Mouse (Mus musculus) embryonic facial prominence, embryonic 14.5 days (tissue): Measurements from ENCODE around the gene Crybb2. TPM values are rescaled to one million over a fixed set of nuclear protein-coding genes. Genes with fewer than 3 reads are reported as not detected.

Source experiments
- ATAC-seq: fragments of 200-750 bp; cut with Nextera tagmentation; 2 replicates; pipeline ENCODE4 v1.8.0; 2017; ENCODE audit warnings: low read depth, moderate number of reproducible peaks, moderate TSS enrichment
- DNase-seq: peaks from one replicate; pipeline ENCODE4 v3.0.0-alpha.2; 2015; ENCODE audit warnings: low spot score
- H3K27ac ChIP-seq: fragments of 300-500 bp; sonication (generic); replicated peaks from 2 replicates; pipeline ENCODE4 v1.5.1; 2014; ENCODE audit warnings: low read depth, mild to moderate bottlenecking, low read length, moderate library complexity
- H3K27me3 ChIP-seq: fragments of 300-500 bp; sonication (generic); replicated peaks from 2 replicates; pipeline ENCODE4 v1.6.1; 2014; ENCODE audit warnings: low read length; ENCODE audit not compliant: control insufficient read depth, insufficient read depth
- H3K36me3 ChIP-seq: fragments of 300-500 bp; sonication (generic); 2 replicates; pipeline ENCODE4 v1.6.1; 2014; ENCODE audit warnings: low read length, mixed read lengths; ENCODE audit not compliant: control insufficient read depth, insufficient read depth
- H3K4me1 ChIP-seq: fragments of 300-500 bp; sonication (generic); 2 replicates; pipeline ENCODE4 v1.6.1; 2014; ENCODE audit warnings: antibody characterized with exemption, low read length; ENCODE audit not compliant: control insufficient read depth, insufficient read depth
- H3K4me2 ChIP-seq: fragments of 300-500 bp; sonication (generic); 2 replicates; pipeline ENCODE4 v1.6.1; 2014; ENCODE audit warnings: low read depth, mild to moderate bottlenecking, low read length, moderate library complexity, mixed read lengths
- H3K4me3 ChIP-seq: fragments of 300-500 bp; sonication (generic); 2 replicates; pipeline ENCODE4 v1.5.1; 2014; ENCODE audit warnings: low read depth, mild to moderate bottlenecking, low read length
- H3K9ac ChIP-seq: fragments of 300-500 bp; sonication (generic); 2 replicates; pipeline ENCODE4 v1.6.1; 2014; ENCODE audit warnings: low read depth, mild to moderate bottlenecking, low read length, moderate library complexity, mixed read lengths
- H3K9me3 ChIP-seq: fragments of 300-500 bp; sonication (generic); 2 replicates; pipeline ENCODE4 v1.6.1; 2016; ENCODE audit warnings: low read length; ENCODE audit not compliant: control insufficient read depth
- WGBS: fragments of 180-500 bp; shearing (Covaris S2); extraction: QIAGEN DNeasy Blood & Tissue Kit; methylation state at CpG from one replicate; pipeline ENCODE4 v1.1.7; 2014; 5-methylcytosine and 5-hydroxymethylcytosine counted together
- polyA plus RNA-seq: library from polyadenylated mRNA; unstranded; fragments of >200 nt; fragmentation: Nextera tagmentation; extraction: Ambion mirVana; gene quantifications from 2 replicates; pipeline ENCODE4 v1.2.1, GENCODE M21; 2014

Crybb2 gene
- polyA plus RNA-seq, 1 experiment from 2014 or later, result not detected

DNA sequence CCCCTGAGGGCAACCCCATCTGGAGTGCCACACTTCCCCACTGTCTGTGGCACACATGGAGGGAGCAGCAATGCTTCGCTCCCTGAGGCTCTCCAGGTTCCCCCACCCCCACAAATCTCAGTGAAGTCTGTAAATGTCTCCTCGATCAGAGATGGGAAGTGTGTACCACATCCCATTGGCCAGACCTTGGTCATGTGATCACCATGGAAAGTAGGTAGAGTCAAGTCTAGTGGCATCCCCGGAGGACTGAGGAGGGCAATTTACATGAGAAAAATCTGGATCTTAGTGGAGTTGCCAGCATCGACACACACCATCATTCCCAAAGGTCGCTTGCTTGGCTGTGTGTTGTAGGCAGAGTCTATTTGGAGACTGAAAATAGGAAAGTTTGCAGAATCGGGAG lies 31.3 kb downstream of the Crybb2 start:
- Histone ChIP-seq H3K9me3 (no peaks in the 10 kb centered on the region), H3K4me1 (peaks cover 17% of the 10 kb centered on the region), H3K36me3 (no peaks in the 10 kb centered on the region), H3K27ac (no peak overlapping the region), H3K4me3 (no peak overlapping the region), H3K27me3 (no peaks in the 10 kb centered on the region), H3K4me2 (no peak overlapping the region), H3K9ac (no peak overlapping the region)
- 85% methylated on average over 6 of the region's 6 CpGs for WGBS
- no peak for ATAC-seq
- DNase-seq, result no peak

DNA sequence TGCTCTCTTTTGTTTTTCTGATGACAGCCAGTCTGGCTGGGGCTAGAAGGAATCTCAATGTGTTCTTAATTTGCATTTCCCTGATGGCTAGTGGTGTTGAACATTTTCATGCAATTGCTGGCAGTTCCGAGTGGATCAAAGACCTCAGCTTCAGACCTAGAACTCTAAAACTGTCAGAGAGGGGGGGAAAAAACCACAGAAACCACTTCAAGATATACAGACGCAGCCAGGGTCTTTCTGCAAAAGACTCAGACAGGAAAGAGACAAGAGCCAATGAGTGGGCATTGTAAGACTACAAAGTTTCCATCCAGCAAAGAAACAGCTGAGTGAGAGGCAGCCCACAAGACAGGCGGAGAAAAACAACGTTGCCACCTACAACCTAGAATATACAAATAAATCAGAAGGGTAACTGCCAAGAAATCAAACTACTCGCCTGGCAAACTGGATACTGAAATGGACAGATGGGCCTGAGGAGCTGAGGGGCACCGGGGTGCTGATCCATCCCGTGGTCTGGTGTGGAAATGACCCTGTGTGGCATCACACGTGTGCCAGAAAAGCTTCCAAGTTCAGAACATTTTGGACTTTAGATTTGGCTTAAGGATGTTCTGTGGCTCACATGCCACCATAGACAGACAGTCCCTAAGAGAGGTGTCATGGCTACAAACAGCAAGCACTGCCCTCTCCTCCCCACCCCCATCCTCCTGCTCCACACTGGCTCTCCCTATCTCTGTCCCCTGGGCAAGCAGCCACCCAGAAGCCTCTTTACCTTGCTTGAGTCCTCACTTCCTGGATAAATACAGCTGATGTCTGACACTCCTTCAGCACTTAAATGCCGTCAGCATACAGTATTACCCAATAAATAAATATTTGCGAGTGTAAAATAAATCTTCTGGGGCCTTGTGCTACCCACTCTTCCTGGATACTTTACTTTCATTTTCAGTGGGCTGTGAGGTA lies 34.5 kb downstream of the Crybb2 start:
- Histone ChIP-seq H3K4me2 (no peak overlapping the region), H3K9ac (no peak overlapping the region), H3K4me1 (peaks cover 20% of the 10 kb centered on the region), H3K27me3 (no peaks in the 10 kb centered on the region), H3K27ac (peak overlapping the region; percentile 65), H3K9me3 (no peaks in the 10 kb centered on the region), H3K36me3 (no peaks in the 10 kb centered on the region), H3K4me3 (no peak overlapping the region)
- 43% methylated on average over 10 of the region's 10 CpGs for WGBS
- ATAC-seq (peak; percentile 56), DNase-seq (peak; percentile 85)

DNA sequence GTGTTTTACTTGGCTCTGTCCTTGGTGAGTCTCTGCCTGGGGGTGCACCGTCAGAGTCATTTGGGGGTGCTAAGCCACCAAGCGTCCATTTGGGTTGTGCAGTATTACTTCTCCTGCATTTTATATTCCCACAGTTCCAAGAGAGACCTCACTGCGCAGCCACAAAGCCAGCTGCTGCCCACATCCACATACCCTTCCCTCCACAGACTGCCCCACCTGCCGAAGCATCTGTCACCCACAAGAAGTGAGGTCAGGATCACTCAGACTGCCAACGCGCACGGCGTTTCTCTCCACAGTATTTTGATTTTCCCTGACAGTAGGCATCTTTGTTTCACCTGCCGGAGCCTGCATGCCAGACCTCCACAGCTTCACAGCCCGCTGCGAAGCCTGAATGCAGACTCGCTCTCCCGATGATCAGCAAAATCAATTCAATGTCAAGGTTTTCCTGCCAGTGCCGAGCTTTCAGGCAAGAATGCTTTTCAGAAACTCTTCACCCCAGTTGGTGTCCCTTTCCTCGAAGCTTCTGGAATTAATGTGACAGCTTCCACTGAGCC lies 38.6 kb downstream of the Crybb2 start:
- ATAC-seq (no peak), DNase-seq (no peak)
- 0 out of 2 replicates have a peak overlapping the region, but pooled peaks have one; percentile 19 for H3K9ac ChIP-seq
- H3K9me3 ChIP-seq, result no peaks in the 10 kb centered on the region
- peaks cover 20% of the 10 kb centered on the region for H3K4me1 ChIP-seq
- H3K4me2 ChIP-seq, result no peak overlapping the region
- H3K27ac ChIP-seq, result no peak overlapping the region
- 52% methylated on average over 15 of the region's 15 CpGs for WGBS
- H3K36me3 ChIP-seq, result no peaks in the 10 kb centered on the region
- H3K4me3 ChIP-seq, result no peak overlapping the region
- H3K27me3 ChIP-seq, result no peaks in the 10 kb centered on the region

DNA sequence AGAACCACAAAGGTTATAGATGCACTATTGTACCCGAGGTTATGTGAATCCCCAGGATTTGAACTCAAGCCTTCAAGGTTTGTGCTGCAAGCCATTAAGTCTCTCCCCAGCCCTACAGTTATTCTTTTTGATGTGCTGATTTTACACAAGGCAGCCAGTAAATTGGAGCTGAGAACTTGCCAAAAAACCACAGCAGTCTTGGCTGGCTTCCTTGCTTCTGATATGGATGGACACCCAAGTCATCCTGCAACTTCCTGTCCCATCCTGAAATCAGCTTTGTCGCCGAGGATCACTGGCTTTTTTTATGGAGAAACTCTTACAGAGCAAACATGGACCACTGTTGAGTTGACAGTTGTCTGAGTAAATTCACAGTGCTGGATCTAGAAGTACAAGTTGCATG lies 39.8 kb downstream of the Crybb2 start:
- no peak for ATAC-seq
- DNase-seq, result no peak
- 67% methylated on average over 3 of the region's 3 CpGs for WGBS

DNA sequence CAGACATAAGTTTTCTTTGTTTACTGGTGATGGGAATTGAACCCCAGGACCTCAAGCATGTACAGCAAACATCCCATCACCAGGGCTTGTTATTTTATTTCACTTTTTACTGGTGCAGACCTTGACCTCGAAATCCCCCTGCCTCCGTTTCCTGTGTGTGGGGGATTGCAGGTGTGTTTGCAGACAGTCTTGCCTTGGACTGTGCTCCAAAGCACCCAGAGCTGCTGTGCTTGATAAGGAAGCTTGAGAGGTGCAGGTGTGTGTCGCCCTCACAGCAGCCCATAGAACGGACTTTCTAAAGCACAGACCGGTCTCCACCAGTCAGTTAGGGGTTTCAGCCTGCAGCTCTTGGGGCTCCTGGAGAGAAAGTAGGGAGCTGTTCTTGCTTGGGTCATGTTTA lies 43.2 kb downstream of the Crybb2 start:
- Histone ChIP-seq H3K9ac (no peak overlapping the region), H3K4me3 (no peak overlapping the region), H3K27me3 (no peaks in the 10 kb centered on the region), H3K36me3 (no peaks in the 10 kb centered on the region), H3K9me3 (no peaks in the 10 kb centered on the region), H3K4me1 (peaks cover 11% of the 10 kb centered on the region), H3K4me2 (no peak overlapping the region), H3K27ac (no peak overlapping the region)
- DNase-seq (no peak), ATAC-seq (no peak)
- WGBS, result 75% methylated on average over 5 of the region's 5 CpGs

More for the DNA sequence above, 39.8 kb downstream of the Crybb2 start:
- Histone ChIP-seq H3K27ac (no peak overlapping the region), H3K4me2 (no peak overlapping the region), H3K9me3 (no peaks in the 10 kb centered on the region), H3K27me3 (no peaks in the 10 kb centered on the region), H3K9ac (no peak overlapping the region), H3K4me3 (no peak overlapping the region), H3K4me1 (peaks cover 10% of the 10 kb centered on the region), H3K36me3 (no peaks in the 10 kb centered on the region)

DNA sequence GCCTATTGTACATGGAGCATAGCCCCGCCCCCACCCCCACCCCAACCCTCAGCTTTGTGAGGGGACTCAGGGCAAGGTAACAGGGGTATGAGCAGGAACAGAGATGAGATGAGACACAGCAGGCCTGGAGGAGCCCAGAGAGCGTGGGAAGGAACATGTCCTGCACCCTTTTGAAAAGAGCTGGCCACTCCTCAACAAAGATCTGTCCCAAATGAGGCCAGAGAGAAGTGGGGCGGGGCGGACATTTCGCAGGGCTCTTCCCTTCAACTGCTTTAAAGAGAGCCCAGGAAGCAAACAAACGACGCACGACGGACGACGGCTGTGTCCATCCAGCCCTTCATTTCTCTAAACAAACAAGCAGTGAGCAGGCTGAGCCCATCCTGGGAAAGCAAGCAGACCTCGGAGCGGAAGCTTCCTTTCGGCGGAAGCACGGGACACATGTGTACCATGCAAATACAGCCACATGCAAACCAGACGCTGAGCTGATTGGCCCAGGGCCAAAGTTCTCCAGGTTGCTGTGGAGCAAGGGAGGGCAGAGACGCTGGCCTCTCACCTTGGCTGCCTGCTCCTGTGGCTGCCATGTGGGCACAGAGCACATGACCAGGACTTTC lies 45.7 kb downstream of the Crybb2 start:
- Histone ChIP-seq H3K27ac (no peak overlapping the region), H3K36me3 (no peaks in the 10 kb centered on the region), H3K27me3 (no peaks in the 10 kb centered on the region), H3K9ac (peak overlapping the region; percentile 40; the same call in 1 of the 2 replicates), H3K4me1 (peaks cover 8% of the 10 kb centered on the region), H3K9me3 (no peaks in the 10 kb centered on the region), H3K4me3 (no peak overlapping the region), H3K4me2 (peak overlapping the region; percentile 36)
- ATAC-seq, result peak; percentile 47; the same call in 1 of the 2 replicates
- peak; percentile 63 for DNase-seq
- WGBS, result 21% methylated on average over 18 of the region's 18 CpGs

DNA sequence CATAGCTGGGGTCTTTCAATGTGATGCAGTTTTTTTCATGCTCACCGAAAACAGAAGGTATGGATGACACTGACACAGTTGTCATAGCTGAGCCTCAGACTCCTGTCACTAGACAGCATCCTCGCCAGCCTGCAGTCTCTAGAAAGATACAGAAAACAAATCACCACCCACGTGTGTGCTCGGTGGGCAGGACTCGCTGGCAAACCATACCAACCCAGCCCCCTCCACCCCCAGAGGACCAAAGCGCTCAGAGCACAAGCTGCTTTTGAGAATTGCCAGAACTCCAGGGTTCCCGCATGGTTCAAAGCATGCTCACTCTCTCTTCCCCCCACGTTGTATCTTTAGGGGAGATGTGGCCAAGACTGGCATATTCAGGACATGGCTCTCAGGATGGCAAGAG lies 51.7 kb downstream of the Crybb2 start:
- H3K9ac ChIP-seq, result no peak overlapping the region
- H3K4me2 ChIP-seq, result no peak overlapping the region
- H3K36me3 ChIP-seq, result no peaks in the 10 kb centered on the region
- 49% methylated on average over 8 of the region's 8 CpGs for WGBS
- H3K4me3 ChIP-seq, result no peak overlapping the region
- DNase-seq, result no peak
- H3K9me3 ChIP-seq, result no peaks in the 10 kb centered on the region
- no peak for ATAC-seq
- no peak overlapping the region for H3K27ac ChIP-seq
- H3K27me3 ChIP-seq, result 0 out of 2 replicates have a peak, but pooled peaks cover 4% of the 10 kb centered on the region
- peaks cover 12% of the 10 kb centered on the region for H3K4me1 ChIP-seq

DNA sequence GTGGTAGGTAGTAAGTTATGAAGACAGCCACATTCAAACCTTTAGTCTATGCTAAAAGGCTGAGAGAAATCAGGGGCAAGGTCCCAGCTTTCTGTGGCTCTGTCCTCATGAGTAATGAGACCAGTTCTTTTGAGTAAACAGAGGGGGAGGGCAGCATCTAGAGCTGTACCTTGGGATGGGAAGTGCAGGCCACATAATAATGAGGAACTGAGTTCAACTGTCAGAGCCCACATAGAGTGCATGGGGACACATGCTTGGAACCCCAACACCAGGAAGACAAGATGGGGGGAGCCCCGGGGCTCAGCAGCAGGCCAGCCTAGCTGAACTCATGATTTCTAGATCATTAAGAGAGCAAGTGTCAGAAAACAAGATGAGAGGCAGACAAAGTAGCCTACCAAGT lies 52.9 kb downstream of the Crybb2 start:
- H3K36me3 ChIP-seq, result no peaks in the 10 kb centered on the region
- no peak for ATAC-seq
- H3K4me2 ChIP-seq, result no peak overlapping the region
- no peak overlapping the region for H3K9ac ChIP-seq
- H3K27ac ChIP-seq, result no peak overlapping the region
- peaks cover 12% of the 10 kb centered on the region for H3K4me1 ChIP-seq
- WGBS, result 78% methylated on average over 1 of the region's 1 CpGs
- no peaks in the 10 kb centered on the region for H3K9me3 ChIP-seq
- H3K27me3 ChIP-seq, result 0 out of 2 replicates have a peak, but pooled peaks cover 4% of the 10 kb centered on the region
- H3K4me3 ChIP-seq, result no peak overlapping the region
- no peak for DNase-seq
